Mouse (Mus musculus): ENCODE measurements around the gene Gchfr. TPM values are rescaled to one million over a fixed set of nuclear protein-coding genes. Genes with fewer than 3 reads are reported as not detected.

The Gchfr gene
- polyA plus RNA-seq, 1 experiment from 2014 or later: 2.9 TPM

DNA sequence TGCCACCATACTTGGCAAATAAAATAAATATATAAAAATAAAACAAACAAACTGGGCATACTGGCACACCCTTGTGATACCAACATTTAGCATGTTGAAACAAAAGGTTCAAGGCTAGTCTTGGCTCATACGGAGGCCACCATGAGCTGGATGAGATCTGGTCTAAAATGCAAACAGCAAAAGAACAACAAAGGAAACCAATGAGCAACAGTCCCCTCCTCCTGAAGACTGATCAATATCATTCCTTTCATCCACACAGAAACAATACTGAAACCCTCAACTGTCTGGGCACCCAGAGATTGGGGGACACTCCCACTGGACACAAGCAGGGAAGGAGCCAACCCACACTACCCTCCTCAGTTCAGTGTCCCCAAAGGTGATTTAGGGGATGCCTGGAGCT is 29.9 kb downstream of the Gchfr start:
- no peak overlapping the region for H3K9ac ChIP-seq (replicated peaks; ENCODE audit: low read length)
- no peak overlapping the region for H3K4me3 ChIP-seq (ENCODE audit: low read depth, low read length)
- H3K4me2 ChIP-seq (ENCODE audit: low read depth, low read length): no peak overlapping the region
- H3K36me3 ChIP-seq (replicated peaks; ENCODE audit: control insufficient read depth, insufficient read depth, low read depth, low read length): no peaks in the 10 kb centered on the region
- DNase-seq (ENCODE audit: low spot score): no peak
- H3K27ac ChIP-seq (replicated peaks; ENCODE audit: low read depth, low read length): no peak overlapping the region
- no peak for ATAC-seq (replicated peaks; ENCODE audit: insufficient number of reproducible peaks, low FRiP score, low TSS enrichment, low read depth)
- H3K27me3 ChIP-seq (ENCODE audit: control insufficient read depth, insufficient read depth, low read length): no peaks in the 10 kb centered on the region
- H3K4me1 ChIP-seq (ENCODE audit: control insufficient read depth, insufficient read depth, low read length): no peaks in the 10 kb centered on the region; the same call in 1 of the 2 replicates
- no peaks in the 10 kb centered on the region for H3K9me3 ChIP-seq (replicated peaks; ENCODE audit: control insufficient read depth, low read length)
- 84% methylated on average over 1 of the region's 1 CpGs for WGBS

DNA sequence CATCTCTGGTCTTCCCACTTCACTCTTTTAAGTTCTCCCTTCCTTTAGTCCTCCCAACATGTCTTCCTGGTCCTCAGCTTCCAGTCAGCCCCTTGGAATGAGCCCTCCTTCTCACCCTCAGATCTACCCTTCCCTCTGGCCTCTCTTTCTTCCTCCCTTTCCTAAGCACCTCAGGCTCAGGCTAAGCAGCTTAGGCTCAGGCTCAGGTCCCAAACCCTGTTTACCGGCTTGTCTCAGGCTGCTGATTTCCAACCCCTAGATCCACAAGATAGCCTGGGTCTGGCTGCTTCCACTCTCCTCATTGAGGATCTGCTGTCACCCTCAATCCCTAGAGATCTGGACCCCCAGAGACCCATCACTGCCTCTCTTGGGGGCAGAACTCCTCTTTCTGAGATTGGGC is 30.5 kb downstream of the Gchfr start:
- H3K9ac ChIP-seq (replicated peaks; ENCODE audit: low read length): no peak overlapping the region
- no peak overlapping the region for H3K4me3 ChIP-seq (ENCODE audit: low read depth, low read length)
- no peak for DNase-seq (ENCODE audit: low spot score)

DNA sequence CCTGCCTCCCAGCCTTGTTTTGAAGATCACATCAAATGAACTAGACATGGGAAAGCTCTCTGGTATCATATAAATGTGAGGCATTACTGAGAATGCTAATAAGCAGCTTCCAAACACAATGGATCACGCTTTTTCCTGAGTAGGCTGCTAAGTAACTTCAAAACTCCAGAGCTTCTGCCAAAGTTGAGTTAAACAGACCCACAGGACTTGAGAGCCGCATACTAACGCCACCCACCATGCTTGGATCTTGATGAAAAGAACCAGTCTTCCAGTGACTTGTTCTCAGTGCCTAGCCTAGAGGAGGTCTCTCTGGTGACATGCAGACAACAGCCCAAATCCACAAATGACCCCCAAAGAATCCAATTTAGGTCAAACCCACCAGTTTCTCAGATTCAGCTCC is 31.4 kb downstream of the Gchfr start:
- no peak for ATAC-seq (replicated peaks; ENCODE audit: insufficient number of reproducible peaks, low FRiP score, low TSS enrichment, low read depth)
- Histone ChIP-seq H3K4me1 (ENCODE audit: control insufficient read depth, insufficient read depth, low read length) (no peaks in the 10 kb centered on the region; the same call in 1 of the 2 replicates), H3K36me3 (replicated peaks; ENCODE audit: control insufficient read depth, insufficient read depth, low read depth, low read length) (no peaks in the 10 kb centered on the region), H3K9me3 (replicated peaks; ENCODE audit: control insufficient read depth, low read length) (no peaks in the 10 kb centered on the region), H3K4me3 (ENCODE audit: low read depth, low read length) (no peak overlapping the region), H3K27ac (replicated peaks; ENCODE audit: low read depth, low read length) (no peak overlapping the region), H3K4me2 (ENCODE audit: low read depth, low read length) (no peak overlapping the region), H3K9ac (replicated peaks; ENCODE audit: low read length) (no peak overlapping the region), H3K27me3 (ENCODE audit: control insufficient read depth, insufficient read depth, low read length) (no peaks in the 10 kb centered on the region)
- 59% methylated on average over 3 of the region's 3 CpGs for WGBS
- DNase-seq (ENCODE audit: low spot score): no peak

More for the DNA sequence above, 30.5 kb downstream of the Gchfr start:
- no peak for ATAC-seq (replicated peaks; ENCODE audit: insufficient number of reproducible peaks, low FRiP score, low TSS enrichment, low read depth)
- Histone ChIP-seq H3K4me2 (ENCODE audit: low read depth, low read length) (no peak overlapping the region), H3K4me1 (ENCODE audit: control insufficient read depth, insufficient read depth, low read length) (no peaks in the 10 kb centered on the region; the same call in 1 of the 2 replicates), H3K36me3 (replicated peaks; ENCODE audit: control insufficient read depth, insufficient read depth, low read depth, low read length) (no peaks in the 10 kb centered on the region), H3K9me3 (replicated peaks; ENCODE audit: control insufficient read depth, low read length) (no peaks in the 10 kb centered on the region), H3K27ac (replicated peaks; ENCODE audit: low read depth, low read length) (no peak overlapping the region), H3K27me3 (ENCODE audit: control insufficient read depth, insufficient read depth, low read length) (no peaks in the 10 kb centered on the region)
- WGBS: 23% methylated on average over 1 of the region's 1 CpGs

DNA sequence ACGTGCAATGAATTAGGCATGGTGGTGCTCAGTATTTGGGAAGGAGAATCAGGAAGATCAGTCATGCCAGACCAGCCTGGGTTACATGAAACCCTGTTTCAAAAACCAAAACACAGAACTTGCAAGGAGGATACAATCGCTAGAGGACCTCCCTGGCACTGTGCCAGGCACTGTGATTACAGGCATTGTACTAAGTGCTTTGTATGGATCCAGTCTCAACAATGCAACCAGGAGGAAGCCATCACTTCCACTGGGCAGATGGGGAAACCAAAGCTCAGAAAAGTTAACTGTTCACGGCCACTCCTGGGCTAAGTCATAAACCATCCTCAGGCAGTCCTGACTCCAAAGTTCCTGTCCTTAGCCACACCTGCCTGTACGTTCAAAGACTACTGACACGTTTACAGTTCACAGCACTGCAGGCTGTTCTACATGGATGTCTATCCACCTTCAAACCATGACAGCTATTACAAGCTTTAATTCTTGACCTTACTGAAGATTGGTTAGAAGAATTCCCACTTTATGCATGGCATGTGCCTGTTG is 35.4 kb downstream of the Gchfr start:
- Histone ChIP-seq H3K4me1 (ENCODE audit: control insufficient read depth, insufficient read depth, low read length) (no peaks in the 10 kb centered on the region), H3K4me2 (ENCODE audit: low read depth, low read length) (no peak overlapping the region), H3K36me3 (replicated peaks; ENCODE audit: control insufficient read depth, insufficient read depth, low read depth, low read length) (no peaks in the 10 kb centered on the region), H3K4me3 (ENCODE audit: low read depth, low read length) (no peak overlapping the region), H3K9ac (replicated peaks; ENCODE audit: low read length) (no peak overlapping the region), H3K27ac (replicated peaks; ENCODE audit: low read depth, low read length) (no peak overlapping the region), H3K9me3 (replicated peaks; ENCODE audit: control insufficient read depth, low read length) (no peaks in the 10 kb centered on the region), H3K27me3 (ENCODE audit: control insufficient read depth, insufficient read depth, low read length) (no peaks in the 10 kb centered on the region)
- peak; percentile 32 for DNase-seq (ENCODE audit: low spot score)
- WGBS: 82% methylated on average over 5 of the region's 5 CpGs
- no peak for ATAC-seq (replicated peaks; ENCODE audit: insufficient number of reproducible peaks, low FRiP score, low TSS enrichment, low read depth)

DNA sequence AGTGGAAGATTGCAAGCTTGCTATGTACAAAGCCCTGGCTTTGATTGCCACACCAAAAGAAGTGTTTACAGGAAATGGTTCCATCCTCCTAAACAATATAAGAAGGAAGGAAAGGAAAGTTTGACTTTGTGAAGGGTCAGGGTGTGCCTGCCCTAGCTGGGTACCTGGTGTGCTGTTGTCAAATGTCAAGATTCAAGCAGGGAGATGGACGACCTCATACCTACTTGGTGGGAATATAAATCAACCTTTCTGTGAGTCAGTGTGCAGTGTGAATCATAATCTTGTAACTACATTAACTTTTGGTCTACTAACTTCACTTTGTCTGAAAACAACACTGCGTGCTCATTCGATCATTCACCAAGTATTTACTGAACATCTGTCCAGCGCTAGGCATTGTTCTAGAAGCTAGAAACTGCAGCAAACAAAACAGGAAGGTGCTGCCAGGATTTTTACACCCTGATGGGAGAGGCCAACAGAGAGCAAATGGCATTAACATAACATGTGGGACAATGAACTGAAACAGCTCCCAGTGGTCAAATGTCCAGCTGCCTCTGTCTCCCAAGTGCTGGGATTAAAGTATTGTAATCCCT is 36.4 kb downstream of the Gchfr start:
- no peaks in the 10 kb centered on the region for H3K9me3 ChIP-seq (replicated peaks; ENCODE audit: control insufficient read depth, low read length)
- no peak for DNase-seq (ENCODE audit: low spot score)
- no peak overlapping the region for H3K4me3 ChIP-seq (ENCODE audit: low read depth, low read length)
- no peaks in the 10 kb centered on the region for H3K4me1 ChIP-seq (ENCODE audit: control insufficient read depth, insufficient read depth, low read length)
- ATAC-seq (replicated peaks; ENCODE audit: insufficient number of reproducible peaks, low FRiP score, low TSS enrichment, low read depth): no peak
- H3K9ac ChIP-seq (replicated peaks; ENCODE audit: low read length): no peak overlapping the region
- no peak overlapping the region for H3K4me2 ChIP-seq (ENCODE audit: low read depth, low read length)
- no peak overlapping the region for H3K27ac ChIP-seq (replicated peaks; ENCODE audit: low read depth, low read length)
- H3K27me3 ChIP-seq (ENCODE audit: control insufficient read depth, insufficient read depth, low read length): no peaks in the 10 kb centered on the region
- 82% methylated on average over 4 of the region's 4 CpGs for WGBS
- H3K36me3 ChIP-seq (replicated peaks; ENCODE audit: control insufficient read depth, insufficient read depth, low read depth, low read length): no peaks in the 10 kb centered on the region

DNA sequence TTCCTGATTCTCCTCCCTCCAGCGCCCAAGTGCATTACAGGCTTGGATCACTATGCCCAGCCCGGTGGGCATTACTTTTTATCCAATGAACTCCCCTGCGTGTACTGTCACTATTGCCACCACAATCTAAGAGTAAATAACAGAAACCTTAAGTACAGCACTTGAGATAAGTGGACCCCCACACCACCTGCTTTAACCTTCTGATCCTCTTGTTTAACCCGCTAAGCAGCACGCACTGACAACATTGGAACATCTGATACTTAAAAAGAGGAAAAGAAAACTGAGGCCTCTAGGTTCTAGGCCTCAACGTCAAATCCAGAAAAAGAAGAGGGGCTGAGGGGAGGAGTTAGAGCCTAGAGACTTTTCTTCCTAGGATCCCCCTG is 40.4 kb downstream of the Gchfr start:
- Histone ChIP-seq H3K27me3 (ENCODE audit: control insufficient read depth, insufficient read depth, low read length) (no peaks in the 10 kb centered on the region), H3K4me3 (ENCODE audit: low read depth, low read length) (peak overlapping the region; percentile 73), H3K36me3 (replicated peaks; ENCODE audit: control insufficient read depth, insufficient read depth, low read depth, low read length) (no peaks in the 10 kb centered on the region), H3K9ac (replicated peaks; ENCODE audit: low read length) (peak overlapping the region; percentile 67), H3K9me3 (replicated peaks; ENCODE audit: control insufficient read depth, low read length) (no peaks in the 10 kb centered on the region), H3K27ac (replicated peaks; ENCODE audit: low read depth, low read length) (peak overlapping the region; percentile 64; the same call in 1 of the 2 replicates), H3K4me1 (ENCODE audit: control insufficient read depth, insufficient read depth, low read length) (0 out of 2 replicates have a peak, but pooled peaks cover 3% of the 10 kb centered on the region), H3K4me2 (ENCODE audit: low read depth, low read length) (peak overlapping the region; percentile 32)
- WGBS: 23% methylated on average over 6 of the region's 6 CpGs
- DNase-seq (ENCODE audit: low spot score): no peak
- no peak; the same call in 1 of the 2 replicates for ATAC-seq (replicated peaks; ENCODE audit: insufficient number of reproducible peaks, low FRiP score, low TSS enrichment, low read depth)

DNA sequence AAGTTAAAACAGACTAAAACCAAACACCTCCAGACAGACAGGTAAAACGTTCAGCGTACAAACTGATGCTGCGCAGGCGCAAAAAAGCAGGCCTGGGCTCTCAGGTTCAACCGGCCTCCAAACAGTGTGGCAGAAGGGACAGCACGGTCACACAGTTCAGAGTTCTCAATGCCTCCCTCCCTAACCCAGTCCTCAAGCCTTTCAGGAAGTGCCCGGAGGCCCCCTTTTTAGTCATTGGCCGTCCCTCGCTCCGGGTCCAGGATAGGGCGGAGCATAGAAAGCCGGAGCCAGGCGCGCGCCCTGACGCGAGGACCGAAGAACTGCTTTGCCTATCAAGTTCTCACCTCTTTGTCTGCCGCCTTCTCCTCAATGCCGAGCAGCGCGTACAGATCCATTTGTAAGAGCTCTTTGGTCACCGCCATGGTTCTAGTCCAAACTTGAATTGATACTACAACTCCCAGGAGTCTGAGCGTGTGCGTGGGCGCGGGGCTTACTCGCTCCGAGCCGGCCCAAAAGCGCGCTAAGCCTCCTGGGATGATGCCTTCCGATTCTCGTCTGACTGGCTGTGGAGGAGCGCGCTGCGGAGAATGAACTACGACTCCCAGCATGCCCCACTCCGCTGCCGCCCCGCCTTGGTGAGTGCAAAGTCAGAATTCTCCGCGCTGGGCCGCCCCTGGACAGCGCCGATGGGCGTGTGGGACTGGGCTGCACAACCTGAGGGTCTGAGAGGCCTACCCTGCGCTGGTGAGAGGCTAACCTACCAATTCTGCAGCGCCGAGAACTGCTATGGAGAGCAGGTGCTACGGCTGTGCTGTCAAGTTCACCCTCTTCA is 41.0 kb downstream of the Gchfr start, which contains the start of the genes Zfyve19 and Dnajc17:
Gene Zfyve19, plus strand, starts transcription at position 274 of the 832 bp plus-strand sequence.
Gene Dnajc17, minus strand, starts transcription at position 452 of the 832 bp plus-strand sequence.
- ATAC-seq (replicated peaks; ENCODE audit: insufficient number of reproducible peaks, low FRiP score, low TSS enrichment, low read depth): peak; percentile 99
- Histone ChIP-seq H3K9ac (replicated peaks; ENCODE audit: low read length) (peak within 1 kb of the TSS; percentile 74), H3K4me1 (ENCODE audit: control insufficient read depth, insufficient read depth, low read length) (0 out of 2 replicates have a peak, but pooled peaks cover 3% of the 10 kb centered on the region), H3K4me3 (ENCODE audit: low read depth, low read length) (peak within 1 kb of the TSS; percentile 73), H3K27ac (replicated peaks; ENCODE audit: low read depth, low read length) (peak within 1 kb of the TSS; percentile 64), H3K4me2 (ENCODE audit: low read depth, low read length) (peak within 1 kb of the TSS; percentile 49), H3K9me3 (replicated peaks; ENCODE audit: control insufficient read depth, low read length) (no peaks in the 10 kb centered on the region), H3K36me3 (replicated peaks; ENCODE audit: control insufficient read depth, insufficient read depth, low read depth, low read length) (no peaks in the 10 kb centered on the region), H3K27me3 (ENCODE audit: control insufficient read depth, insufficient read depth, low read length) (no peaks in the 10 kb centered on the region)
- WGBS: under 1% methylated on average over 51 of the region's 51 CpGs
- peak; percentile 99 for DNase-seq (ENCODE audit: low spot score)

DNA sequence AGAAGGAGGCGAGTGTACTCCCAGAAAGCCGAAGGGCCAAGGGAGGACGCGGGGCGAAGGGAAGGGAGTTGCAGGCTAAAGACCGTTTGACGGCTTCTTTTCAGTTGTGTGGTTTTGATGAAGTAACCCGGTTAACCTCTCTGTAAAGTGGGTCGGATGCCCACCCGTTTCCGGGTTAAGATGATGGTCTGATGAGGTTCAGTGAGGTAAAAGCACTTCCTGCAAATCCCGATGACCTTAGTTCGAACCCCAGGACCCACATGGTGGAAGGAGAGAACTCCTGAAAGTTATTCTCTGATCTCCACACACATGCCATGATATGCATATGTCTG is 41.6 kb downstream of the Gchfr start:
- Histone ChIP-seq H3K4me2 (ENCODE audit: low read depth, low read length) (peak overlapping the region; percentile 49), H3K27ac (replicated peaks; ENCODE audit: low read depth, low read length) (no peak overlapping the region), H3K4me3 (ENCODE audit: low read depth, low read length) (peak overlapping the region; percentile 73), H3K4me1 (ENCODE audit: control insufficient read depth, insufficient read depth, low read length) (0 out of 2 replicates have a peak, but pooled peaks cover 3% of the 10 kb centered on the region), H3K9ac (replicated peaks; ENCODE audit: low read length) (peak overlapping the region; percentile 74), H3K36me3 (replicated peaks; ENCODE audit: control insufficient read depth, insufficient read depth, low read depth, low read length) (no peaks in the 10 kb centered on the region), H3K9me3 (replicated peaks; ENCODE audit: control insufficient read depth, low read length) (no peaks in the 10 kb centered on the region), H3K27me3 (ENCODE audit: control insufficient read depth, insufficient read depth, low read length) (no peaks in the 10 kb centered on the region)
- ATAC-seq (replicated peaks; ENCODE audit: insufficient number of reproducible peaks, low FRiP score, low TSS enrichment, low read depth) (no peak), DNase-seq (ENCODE audit: low spot score) (peak; percentile 43)
- 2% methylated on average over 13 of the region's 13 CpGs for WGBS

All from embryonic facial prominence, embryonic 11.5 days (tissue).